Mouse (Mus musculus): ENCODE measurements around the gene Gm42906. TPM values are rescaled to one million over a fixed set of nuclear protein-coding genes. Genes with fewer than 3 reads are reported as not detected.

The Gm42906 gene
- polyA plus RNA-seq, 1 experiment from 2014 or later = not detected

GRCm38 (mm10) chr5:151103284-151103683 is 324.7 kb downstream of the Gm42906 start:
- Histone ChIP-seq H3K27ac (ENCODE audit: low read length) (no peak overlapping the region), H3K36me3 (ENCODE audit: control insufficient read depth, insufficient read depth, low read length) (no peaks in the 10 kb centered on the region), H3K27me3 (ENCODE audit: control insufficient read depth, insufficient read depth, low read depth, low read length) (no peaks in the 10 kb centered on the region), H3K9ac (ENCODE audit: low read length) (no peak overlapping the region), H3K9me3 (ENCODE audit: control insufficient read depth, low read length) (no peaks in the 10 kb centered on the region), H3K4me2 (ENCODE audit: low read depth, low read length) (no peak overlapping the region), H3K4me3 (ENCODE audit: low read length) (no peak overlapping the region), H3K4me1 (replicated peaks; ENCODE audit: control insufficient read depth, insufficient read depth, low read length) (peaks cover 17% of the 10 kb centered on the region)
- no peak for ATAC-seq (ENCODE audit: low read depth)
- WGBS = 31% methylated on average over 4 of the region's 4 CpGs

GRCm38 (mm10) chr5:151102262-151102661 is 325.7 kb downstream of the Gm42906 start:
- Histone ChIP-seq H3K9ac (ENCODE audit: low read length) (no peak overlapping the region), H3K27ac (ENCODE audit: low read length) (no peak overlapping the region), H3K36me3 (ENCODE audit: control insufficient read depth, insufficient read depth, low read length) (no peaks in the 10 kb centered on the region), H3K27me3 (ENCODE audit: control insufficient read depth, insufficient read depth, low read depth, low read length) (no peaks in the 10 kb centered on the region), H3K4me2 (ENCODE audit: low read depth, low read length) (no peak overlapping the region), H3K4me3 (ENCODE audit: low read length) (no peak overlapping the region), H3K9me3 (ENCODE audit: control insufficient read depth, low read length) (no peaks in the 10 kb centered on the region), H3K4me1 (replicated peaks; ENCODE audit: control insufficient read depth, insufficient read depth, low read length) (peaks cover 12% of the 10 kb centered on the region)
- no peak for ATAC-seq (ENCODE audit: low read depth)
- 43% methylated on average over 2 of the region's 2 CpGs for WGBS

- H3K4me1 ChIP-seq (replicated peaks; ENCODE audit: control insufficient read depth, insufficient read depth, low read length) = peaks cover 5% of the 10 kb centered on the region
- H3K4me3 ChIP-seq (ENCODE audit: low read length) = no peak overlapping the region
- H3K4me2 ChIP-seq (ENCODE audit: low read depth, low read length) = no peak overlapping the region
- H3K9ac ChIP-seq (ENCODE audit: low read length) = no peak overlapping the region
- 54% methylated on average over 6 of the region's 6 CpGs for WGBS
- peak overlapping the region; percentile 31; the same call in 1 of the 2 replicates for H3K27ac ChIP-seq (ENCODE audit: low read length)
- no peaks in the 10 kb centered on the region for H3K9me3 ChIP-seq (ENCODE audit: control insufficient read depth, low read length)
- H3K36me3 ChIP-seq (ENCODE audit: control insufficient read depth, insufficient read depth, low read length) = peaks cover 8% of the 10 kb centered on the region; the same call in 1 of the 2 replicates
- H3K27me3 ChIP-seq (ENCODE audit: control insufficient read depth, insufficient read depth, low read depth, low read length) = no peaks in the 10 kb centered on the region
- ATAC-seq (ENCODE audit: low read depth) = peak; percentile 51; the same call in 1 of the 2 replicates
Measured at GRCm38 (mm10) chr5:151096012-151096411, 332.0 kb downstream of the Gm42906 start.

- H3K27me3 ChIP-seq (ENCODE audit: control insufficient read depth, insufficient read depth, low read depth, low read length) = no peaks in the 10 kb centered on the region
- H3K4me2 ChIP-seq (ENCODE audit: low read depth, low read length) = no peak overlapping the region
- WGBS = 53% methylated on average over 3 of the region's 3 CpGs
- no peak overlapping the region for H3K4me3 ChIP-seq (ENCODE audit: low read length)
- H3K9ac ChIP-seq (ENCODE audit: low read length) = no peak overlapping the region
- no peak for ATAC-seq (ENCODE audit: low read depth)
- H3K36me3 ChIP-seq (ENCODE audit: control insufficient read depth, insufficient read depth, low read length) = peaks cover 8% of the 10 kb centered on the region; the same call in 1 of the 2 replicates
- no peak overlapping the region for H3K27ac ChIP-seq (ENCODE audit: low read length)
- H3K9me3 ChIP-seq (ENCODE audit: control insufficient read depth, low read length) = no peaks in the 10 kb centered on the region
- peaks cover 5% of the 10 kb centered on the region for H3K4me1 ChIP-seq (replicated peaks; ENCODE audit: control insufficient read depth, insufficient read depth, low read length)
Measured at GRCm38 (mm10) chr5:151092886-151093665, 334.9 kb downstream of the Gm42906 start.

- no peak for ATAC-seq (ENCODE audit: low read depth)
- Histone ChIP-seq H3K27me3 (ENCODE audit: control insufficient read depth, insufficient read depth, low read depth, low read length) (no peaks in the 10 kb centered on the region), H3K4me3 (ENCODE audit: low read length) (no peak overlapping the region), H3K4me1 (replicated peaks; ENCODE audit: control insufficient read depth, insufficient read depth, low read length) (peaks cover 3% of the 10 kb centered on the region; the same call in 1 of the 2 replicates), H3K27ac (ENCODE audit: low read length) (no peak overlapping the region), H3K9ac (ENCODE audit: low read length) (no peak overlapping the region), H3K9me3 (ENCODE audit: control insufficient read depth, low read length) (no peaks in the 10 kb centered on the region), H3K4me2 (ENCODE audit: low read depth, low read length) (no peak overlapping the region), H3K36me3 (ENCODE audit: control insufficient read depth, insufficient read depth, low read length) (peaks cover 8% of the 10 kb centered on the region; the same call in 1 of the 2 replicates)
- 82% methylated on average over 6 of the region's 6 CpGs for WGBS
Measured at GRCm38 (mm10) chr5:151090996-151091395, 337.0 kb downstream of the Gm42906 start.

GRCm38 (mm10) chr5:151089201-151089600 is 338.8 kb downstream of the Gm42906 start:
- H3K4me1 ChIP-seq (replicated peaks; ENCODE audit: control insufficient read depth, insufficient read depth, low read length) = peaks cover 3% of the 10 kb centered on the region; the same call in 1 of the 2 replicates
- no peak overlapping the region for H3K4me3 ChIP-seq (ENCODE audit: low read length)
- no peaks in the 10 kb centered on the region for H3K9me3 ChIP-seq (ENCODE audit: control insufficient read depth, low read length)
- no peak overlapping the region for H3K27ac ChIP-seq (ENCODE audit: low read length)
- no peak overlapping the region for H3K4me2 ChIP-seq (ENCODE audit: low read depth, low read length)
- H3K9ac ChIP-seq (ENCODE audit: low read length) = no peak overlapping the region
- H3K27me3 ChIP-seq (ENCODE audit: control insufficient read depth, insufficient read depth, low read depth, low read length) = no peaks in the 10 kb centered on the region
- WGBS = 54% methylated on average over 6 of the region's 6 CpGs
- H3K36me3 ChIP-seq (ENCODE audit: control insufficient read depth, insufficient read depth, low read length) = peaks cover 4% of the 10 kb centered on the region; the same call in 1 of the 2 replicates
- no peak for ATAC-seq (ENCODE audit: low read depth)

- peaks cover 3% of the 10 kb centered on the region; the same call in 1 of the 2 replicates for H3K4me1 ChIP-seq (replicated peaks; ENCODE audit: control insufficient read depth, insufficient read depth, low read length)
- ATAC-seq (ENCODE audit: low read depth) = no peak
- H3K4me3 ChIP-seq (ENCODE audit: low read length) = no peak overlapping the region
- no peak overlapping the region for H3K4me2 ChIP-seq (ENCODE audit: low read depth, low read length)
- no peaks in the 10 kb centered on the region for H3K27me3 ChIP-seq (ENCODE audit: control insufficient read depth, insufficient read depth, low read depth, low read length)
- H3K9me3 ChIP-seq (ENCODE audit: control insufficient read depth, low read length) = no peaks in the 10 kb centered on the region
- H3K36me3 ChIP-seq (ENCODE audit: control insufficient read depth, insufficient read depth, low read length) = 0 out of 2 replicates have a peak, but pooled peaks cover 2% of the 10 kb centered on the region
- WGBS = 60% methylated on average over 9 of the region's 9 CpGs
- no peak overlapping the region; the same call in 1 of the 2 replicates for H3K27ac ChIP-seq (ENCODE audit: low read length)
- no peak overlapping the region for H3K9ac ChIP-seq (ENCODE audit: low read length)
Measured at GRCm38 (mm10) chr5:151086425-151087202, 341.3 kb downstream of the Gm42906 start.

- H3K9ac ChIP-seq (ENCODE audit: low read length) = no peak overlapping the region
- 0 out of 2 replicates have a peak, but pooled peaks cover 2% of the 10 kb centered on the region for H3K36me3 ChIP-seq (ENCODE audit: control insufficient read depth, insufficient read depth, low read length)
- H3K4me3 ChIP-seq (ENCODE audit: low read length) = no peak overlapping the region
- no peak overlapping the region for H3K4me2 ChIP-seq (ENCODE audit: low read depth, low read length)
- H3K27ac ChIP-seq (ENCODE audit: low read length) = no peak overlapping the region
- ATAC-seq (ENCODE audit: low read depth) = no peak
- H3K4me1 ChIP-seq (replicated peaks; ENCODE audit: control insufficient read depth, insufficient read depth, low read length) = peaks cover 3% of the 10 kb centered on the region; the same call in 1 of the 2 replicates
- H3K9me3 ChIP-seq (ENCODE audit: control insufficient read depth, low read length) = no peaks in the 10 kb centered on the region
- WGBS = 71% methylated on average over 8 of the region's 8 CpGs
- H3K27me3 ChIP-seq (ENCODE audit: control insufficient read depth, insufficient read depth, low read depth, low read length) = no peaks in the 10 kb centered on the region
Measured at GRCm38 (mm10) chr5:151085749-151086148, 342.2 kb downstream of the Gm42906 start.

GRCm38 (mm10) chr5:151080276-151080675 is 347.7 kb downstream of the Gm42906 start:
- H3K27ac ChIP-seq (ENCODE audit: low read length) = no peak overlapping the region

More at GRCm38 (mm10) chr5:151080276-151080675, 347.7 kb downstream of the Gm42906 start:
- ATAC-seq (ENCODE audit: low read depth) = no peak
- Histone ChIP-seq H3K4me2 (ENCODE audit: low read depth, low read length) (no peak overlapping the region), H3K36me3 (ENCODE audit: control insufficient read depth, insufficient read depth, low read length) (peaks cover 2% of the 10 kb centered on the region; the same call in 1 of the 2 replicates), H3K27me3 (ENCODE audit: control insufficient read depth, insufficient read depth, low read depth, low read length) (no peaks in the 10 kb centered on the region), H3K4me1 (replicated peaks; ENCODE audit: control insufficient read depth, insufficient read depth, low read length) (no peaks in the 10 kb centered on the region), H3K9ac (ENCODE audit: low read length) (no peak overlapping the region), H3K4me3 (ENCODE audit: low read length) (no peak overlapping the region), H3K9me3 (ENCODE audit: control insufficient read depth, low read length) (peaks cover 5% of the 10 kb centered on the region; the same call in 1 of the 2 replicates)
- WGBS = 84% methylated on average over 4 of the region's 4 CpGs

Measured in lung, embryonic 16.5 days (tissue).